Mouse (Mus musculus) subcutaneous adipose tissue, adult 2 months (tissue): ENCODE results near the gene Mrpl55. TPM values are rescaled to one million over a fixed set of nuclear protein-coding genes. Genes with fewer than 3 reads are reported as not detected.

Source experiments
- polyA plus RNA-seq: library from polyadenylated mRNA; depleted of rRNA; stranded (reverse); fragments of >200 nt; gene quantifications from 2 replicates; pipeline ENCODE4 v1.2.3, GENCODE M21; 2012; ENCODE audit warnings: low replicate concordance; rRNA removed

The Mrpl55 gene
- 50.4 and 64.6 TPM in 2 replicates for polyA plus RNA-seq

GRCm38 (mm10) chr11:59202081-59202995 is at the start of gene Mrpl55:
Mrpl55 (plus strand) TSS chr11:59202486.

GRCm38 (mm10) chr11:59163255-59164236 is 38.7 kb upstream of the Mrpl55 start, which contains the start of gene Iba57:
Iba57 (minus strand) TSS chr11:59163739.

GRCm38 (mm10) chr11:59182864-59183331 is 19.4 kb upstream of the Mrpl55 start, which contains the start of gene Gjc2:
Gjc2 (minus strand) TSS chr11:59183213.

GRCm38 (mm10) chr11:59192059-59192386 is 10.3 kb upstream of the Mrpl55 start, which contains the start of gene Guk1:
Guk1 (minus strand) TSS chr11:59192212.

GRCm38 (mm10) chr11:59208153-59208831 is 6.0 kb downstream of the Mrpl55 start, which contains the start of gene 2310033P09Rik:
2310033P09Rik (plus strand) TSS chr11:59208321.

GRCm38 (mm10) chr11:59228122-59228953 is 26.1 kb downstream of the Mrpl55 start, which contains the start of gene Arf1:
Arf1 (minus strand) TSS chr11:59228270.

Other genes with a start within 250 kb of the Mrpl55 start
- 13.4 and 31.4 TPM in 2 replicates for gene Hist3h2a, start 247.8 kb upstream of the Mrpl55 start, polyA plus RNA-seq
- gene Trim17, start 247.8 kb upstream of the Mrpl55 start, polyA plus RNA-seq: 0.36 and 0.82 TPM in 2 replicates
- 18.3 and 30.5 TPM in 2 replicates for gene Trim11, start 224.4 kb upstream of the Mrpl55 start, polyA plus RNA-seq
- 0.06 and 0.53 TPM in 2 replicates for gene Obscn, start 66.1 kb upstream of the Mrpl55 start, polyA plus RNA-seq
- 6.4 and 6.9 TPM in 2 replicates for gene Iba57, start 38.7 kb upstream of the Mrpl55 start, polyA plus RNA-seq
- gene Gjc2, start 19.3 kb upstream of the Mrpl55 start, polyA plus RNA-seq: 1.4 and 11.8 TPM in 2 replicates
- gene Guk1, start 10.3 kb upstream of the Mrpl55 start, polyA plus RNA-seq: 110 and 125 TPM in 2 replicates
- gene 2310033P09Rik, start 5.8 kb downstream of the Mrpl55 start, polyA plus RNA-seq: 19.8 and 24.9 TPM in 2 replicates
- gene Arf1, start 25.8 kb downstream of the Mrpl55 start, polyA plus RNA-seq: 464 and 557 TPM in 2 replicates
- not detected in 2 replicates for gene Wnt3a, start 88.3 kb downstream of the Mrpl55 start, polyA plus RNA-seq
- 4.1 and 24.2 TPM in 2 replicates for gene Wnt9a, start 104.4 kb downstream of the Mrpl55 start, polyA plus RNA-seq
- gene Prss38, start 173.2 kb downstream of the Mrpl55 start, polyA plus RNA-seq: 0.22 TPM in 1 of 2 replicates, not detected in the other
- 3.8 and 8.1 TPM in 2 replicates for gene Jmjd4, start 247.6 kb downstream of the Mrpl55 start, polyA plus RNA-seq
- 62.0 and 90.1 TPM in 2 replicates for gene Snap47, start 248.7 kb downstream of the Mrpl55 start, polyA plus RNA-seq